Mouse (Mus musculus): ENCODE results near the gene Npvf. TPM values are rescaled to one million over a fixed set of nuclear protein-coding genes. Genes with fewer than 3 reads are reported as not detected.

Gene Npvf
- total and polyA plus RNA-seq, 3 experiments, result not detected

GRCm38 (mm10) chr6:50680224-50681215 lies 26.3 kb upstream of the Npvf start:
- Histone ChIP-seq H3K4me3 (replicated peaks in 1 of 3; ENCODE audit: low read depth in 2 of 3, low read length in 2 of 3, poor library complexity in 1 of 3) (no peak overlapping the region), H3K27me3 (replicated peaks) (no peaks in the 10 kb centered on the region), H3K9me3 (replicated peaks; ENCODE audit: low read length) (no peaks in the 10 kb centered on the region), H3K4me1 (ENCODE audit: control insufficient read depth in 1 of 2, insufficient read depth in 2 of 2) (peaks cover 0 to 14% of the 10 kb centered on the region in 2 experiments; a peak in 2 of 4 replicates), H3K9ac (ENCODE audit: insufficient read depth, low read depth) (no peak overlapping the region), H3K4me2 (ENCODE audit: insufficient read depth, low read depth, poor library complexity, severe bottlenecking) (no peak overlapping the region), H3K27ac (ENCODE audit: insufficient read depth, low read depth) (no peak overlapping the region), H3K79me2 (replicated peaks; ENCODE audit: control insufficient read depth, extremely low read depth, insufficient read depth, poor library complexity, severe bottlenecking) (no peaks in the 10 kb centered on the region), H3K36me3 (replicated peaks in 1 of 2; ENCODE audit: control insufficient read depth in 1 of 2, insufficient read depth in 1 of 2, low read length in 1 of 2) (no peaks in the 10 kb centered on the region)
- DNase-seq (ENCODE audit: extremely low read depth), result no peak
- dilution Hi-C loops (cut with MboI; ENCODE audit: extremely low pct_ligation_motif_present, extremely low pct_unique_long_range_greater_than_20kb, low sequenced_read_pairs), result no loop called here
- no peak for TF ChIP-seq IRF4 (IDR thresholded peaks at IDR 0.05; ENCODE audit: low read depth, low read length)
- in situ Hi-C loops (cut with MboI; ENCODE audit: low pct_ligation_motif_present, low pct_unique_long_range_greater_than_20kb, low sequenced_read_pairs), result loop anchor here (5.0 to 10.0 kb wide), 2 partner anchors 127 to 494 kb away; no protein-coding TSS in a partner anchor

GRCm38 (mm10) chr6:50679486-50679828 lies 25.2 kb upstream of the Npvf start:
- H3K27ac ChIP-seq (ENCODE audit: insufficient read depth, low read depth), result no peak overlapping the region
- no peak overlapping the region for H3K4me3 ChIP-seq (replicated peaks in 1 of 3; ENCODE audit: low read depth in 2 of 3, low read length in 2 of 3, poor library complexity in 1 of 3)
- dilution Hi-C loops (cut with MboI; ENCODE audit: extremely low pct_ligation_motif_present, extremely low pct_unique_long_range_greater_than_20kb, low sequenced_read_pairs) (no loop called here), in situ Hi-C loops (cut with MboI; ENCODE audit: low pct_ligation_motif_present, low pct_unique_long_range_greater_than_20kb, low sequenced_read_pairs) (loop anchor here (10.0 kb wide), 1 partner anchor 255 kb away; no protein-coding TSS in a partner anchor)
- no peaks in the 10 kb centered on the region for H3K79me2 ChIP-seq (replicated peaks; ENCODE audit: control insufficient read depth, extremely low read depth, insufficient read depth, poor library complexity, severe bottlenecking)
- TF ChIP-seq KAT2A (IDR thresholded peaks at IDR 0.05; ENCODE audit: insufficient replicate concordance, low read length) (no peak), ZNF384 (IDR thresholded peaks at IDR 0.05; ENCODE audit: low read depth, low read length) (no peak), NRF1 (IDR thresholded peaks at IDR 0.05; ENCODE audit: low read depth, low read length) (no peak), SMC3 (IDR thresholded peaks at IDR 0.05; ENCODE audit: low read depth, low read length) (no peak), RCOR1 (conservative IDR thresholded peaks at IDR 0.05; ENCODE audit: low read depth, low read length) (no peak), CTCF (conservative IDR thresholded peaks at IDR 0.05 in 1 of 2, IDR thresholded peaks at IDR 0.05 in 1 of 2; ENCODE audit: low read depth in 2 of 2, low read length in 2 of 2) (no peak; a peak in 1 of 4 replicates), CHD1 (IDR thresholded peaks at IDR 0.05; ENCODE audit: low read depth, low read length) (no peak), MAX (IDR thresholded peaks at IDR 0.05; ENCODE audit: low read length) (no peak), ELF1 (IDR thresholded peaks at IDR 0.05; ENCODE audit: low read depth, low read length) (no peak), ETS1 (conservative IDR thresholded peaks at IDR 0.05; ENCODE audit: low read depth, low read length) (no peak), EP300 (IDR thresholded peaks at IDR 0.05; ENCODE audit: low read length) (no peak), ZKSCAN1 (IDR thresholded peaks at IDR 0.05; ENCODE audit: borderline replicate concordance, low read depth, low read length) (no peak), BHLHE40 (IDR thresholded peaks at IDR 0.05; ENCODE audit: low read depth, low read length) (no peak), HCFC1 (IDR thresholded peaks at IDR 0.05; ENCODE audit: low read depth, low read length) (no peak), GABPA (IDR thresholded peaks at IDR 0.05; ENCODE audit: insufficient replicate concordance, low read depth, low read length) (no peak), E2F4 (IDR thresholded peaks at IDR 0.05; ENCODE audit: insufficient replicate concordance, low read depth, low read length) (no peak), POLR2AphosphoS2 (IDR thresholded peaks at IDR 0.05; ENCODE audit: low read depth, low read length) (no peak), MAFK (IDR thresholded peaks at IDR 0.05; ENCODE audit: insufficient replicate concordance, low read length) (no peak)
- DNase-seq (ENCODE audit: extremely low read depth), result no peak
- H3K9ac ChIP-seq (ENCODE audit: insufficient read depth, low read depth), result no peak overlapping the region
- H3K4me2 ChIP-seq (ENCODE audit: insufficient read depth, low read depth, poor library complexity, severe bottlenecking), result no peak overlapping the region
- H3K9me3 ChIP-seq (replicated peaks; ENCODE audit: low read length), result no peaks in the 10 kb centered on the region
- H3K4me1 ChIP-seq (ENCODE audit: control insufficient read depth in 1 of 2, insufficient read depth in 2 of 2), result peaks cover 0 to 3% of the 10 kb centered on the region in 2 experiments; a peak in 2 of 4 replicates
- H3K36me3 ChIP-seq (replicated peaks in 1 of 2; ENCODE audit: control insufficient read depth in 1 of 2, insufficient read depth in 1 of 2, low read length in 1 of 2), result no peaks in the 10 kb centered on the region
- peaks cover 1% of the 10 kb centered on the region for H3K27me3 ChIP-seq (replicated peaks)

All from CH12.LX (cell line).